Mouse (Mus musculus) midbrain, embryonic 12.5 days (tissue): ENCODE results near the gene Msln. TPM values are rescaled to one million over a fixed set of nuclear protein-coding genes. Genes with fewer than 3 reads are reported as not detected.
A peak's percentile ranks its signal among the peaks of the same experiment; 100 is the strongest.

Experiments used
- ATAC-seq: fragments of 200-750 bp; cut with Nextera tagmentation; 2 replicates; pipeline ENCODE4 v1.8.0; 2017; ENCODE audit warnings: low read depth, moderate TSS enrichment, moderate library complexity; ENCODE audit not compliant: low FRiP score
- H3K27ac ChIP-seq: fragments of 300-500 bp; sonication (generic); replicated peaks from 2 replicates; pipeline ENCODE4 v1.5.1; 2016; ENCODE audit warnings: mild to moderate bottlenecking
- H3K27me3 ChIP-seq: fragments of 300-500 bp; sonication (generic); 2 replicates; pipeline ENCODE4 v1.6.1; 2016; ENCODE audit warnings: mild to moderate bottlenecking
- H3K36me3 ChIP-seq: fragments of 300-500 bp; sonication (generic); 2 replicates; pipeline ENCODE4 v1.6.1; 2016
- H3K4me1 ChIP-seq: fragments of 300-500 bp; sonication (generic); 2 replicates; pipeline ENCODE4 v1.6.1; 2016
- H3K4me2 ChIP-seq: fragments of 300-500 bp; sonication (generic); replicated peaks from 2 replicates; pipeline ENCODE4 v1.6.1; 2016; ENCODE audit warnings: mild to moderate bottlenecking, moderate library complexity
- H3K4me3 ChIP-seq: fragments of 300-500 bp; sonication (generic); 2 replicates; pipeline ENCODE4 v1.5.1; 2016; ENCODE audit warnings: mild to moderate bottlenecking
- H3K9ac ChIP-seq: fragments of 300-500 bp; sonication (generic); replicated peaks from 2 replicates; pipeline ENCODE4 v1.6.1; 2016; ENCODE audit warnings: mild to moderate bottlenecking, moderate library complexity
- H3K9me3 ChIP-seq: fragments of 300-500 bp; sonication (generic); 2 replicates; pipeline ENCODE4 v1.6.1; 2016; ENCODE audit warnings: mild to moderate bottlenecking
- WGBS: fragments of 180-500 bp; shearing (Covaris S2); methylation state at CpG from one replicate; pipeline ENCODE4 v1.1.7; 2016; 5-methylcytosine and 5-hydroxymethylcytosine counted together
- microRNA-seq: library from miRNA; unstranded; fragments of <30 nt; microRNA quantifications from one replicate; pipeline ENCODE4, GENCODE M21; 2017
- polyA plus RNA-seq: library from polyadenylated mRNA; unstranded; fragments of >200 nt; fragmentation: Nextera tagmentation; extraction: Ambion mirVana; gene quantifications from 2 replicates; pipeline ENCODE4 v1.2.1, GENCODE M21; 2016

Msln gene
- polyA plus RNA-seq, 1 experiment from 2014 or later: 0.19 TPM

GRCm38 (mm10) chr17:25716711-25717637, 37.2 kb downstream of the Msln start, which contains the start of gene Gng13:
Gng13 (plus strand) TSS chr17:25717171.
- Histone ChIP-seq H3K4me2 (peak within 1 kb of the TSS; percentile 67), H3K27ac (no peak within 1 kb of the TSS)

GRCm38 (mm10) chr17:25716130-25716529, 38.0 kb downstream of the Msln start:
- Histone ChIP-seq H3K9me3 (no peaks in the 10 kb centered on the region), H3K4me1 (peaks cover 11% of the 10 kb centered on the region), H3K27me3 (peaks cover 39% of the 10 kb centered on the region), H3K9ac (no peak overlapping the region), H3K4me3 (no peak overlapping the region), H3K4me2 (no peak overlapping the region), H3K36me3 (peaks cover 19% of the 10 kb centered on the region), H3K27ac (no peak overlapping the region)
- ATAC-seq: no peak
- WGBS: 5% methylated on average over 6 of the region's 6 CpGs

More at GRCm38 (mm10) chr17:25716711-25717637, 37.2 kb downstream of the Msln start, which contains the start of gene Gng13:
- H3K27me3 ChIP-seq: peaks cover 39% of the 10 kb centered on the region
- H3K9me3 ChIP-seq: no peaks in the 10 kb centered on the region
- H3K36me3 ChIP-seq: peaks cover 23% of the 10 kb centered on the region
- H3K4me1 ChIP-seq: peaks cover 11% of the 10 kb centered on the region
- ATAC-seq: 0 out of 2 replicates have a peak, but pooled peaks have one; percentile 30
- peak within 1 kb of the TSS; percentile 41; the same call in 1 of the 2 replicates for H3K9ac ChIP-seq
- peak within 1 kb of the TSS; percentile 41 for H3K4me3 ChIP-seq
- 1% methylated on average over 45 of the region's 45 CpGs for WGBS

GRCm38 (mm10) chr17:25715627-25716026, 38.6 kb downstream of the Msln start:
- Histone ChIP-seq H3K27ac (no peak overlapping the region), H3K9me3 (no peaks in the 10 kb centered on the region), H3K36me3 (peaks cover 14% of the 10 kb centered on the region), H3K27me3 (peaks cover 39% of the 10 kb centered on the region), H3K4me3 (no peak overlapping the region), H3K9ac (no peak overlapping the region), H3K4me1 (peaks cover 11% of the 10 kb centered on the region), H3K4me2 (no peak overlapping the region)
- 57% methylated on average over 3 of the region's 3 CpGs for WGBS
- no peak for ATAC-seq

GRCm38 (mm10) chr17:25711136-25711535, 43.0 kb downstream of the Msln start:
- H3K9ac ChIP-seq: no peak overlapping the region
- ATAC-seq: no peak
- no peaks in the 10 kb centered on the region for H3K36me3 ChIP-seq
- H3K27me3 ChIP-seq: peaks cover 14% of the 10 kb centered on the region
- no peaks in the 10 kb centered on the region for H3K4me1 ChIP-seq
- H3K27ac ChIP-seq: no peak overlapping the region
- no peak overlapping the region for H3K4me3 ChIP-seq
- no peaks in the 10 kb centered on the region for H3K9me3 ChIP-seq
- WGBS: 84% methylated on average over 4 of the region's 4 CpGs
- no peak overlapping the region for H3K4me2 ChIP-seq

GRCm38 (mm10) chr17:25709994-25710393, 44.2 kb downstream of the Msln start:
- H3K9me3 ChIP-seq: no peaks in the 10 kb centered on the region
- H3K4me3 ChIP-seq: no peak overlapping the region
- 94% methylated on average over 2 of the region's 2 CpGs for WGBS
- H3K4me1 ChIP-seq: no peaks in the 10 kb centered on the region
- no peak overlapping the region for H3K27ac ChIP-seq
- no peaks in the 10 kb centered on the region for H3K36me3 ChIP-seq
- H3K9ac ChIP-seq: no peak overlapping the region
- no peak overlapping the region for H3K4me2 ChIP-seq
- no peak for ATAC-seq
- peaks cover 2% of the 10 kb centered on the region for H3K27me3 ChIP-seq

GRCm38 (mm10) chr17:25700863-25701496, 53.2 kb downstream of the Msln start:
- no peaks in the 10 kb centered on the region for H3K36me3 ChIP-seq
- ATAC-seq: no peak
- no peak overlapping the region for H3K27ac ChIP-seq
- H3K4me1 ChIP-seq: no peaks in the 10 kb centered on the region
- peaks cover 5% of the 10 kb centered on the region; the same call in 1 of the 2 replicates for H3K27me3 ChIP-seq
- H3K9me3 ChIP-seq: no peaks in the 10 kb centered on the region
- 58% methylated on average over 9 of the region's 9 CpGs for whole genome bisulfite sequencing
- no peak overlapping the region for H3K4me2 ChIP-seq
- no peak overlapping the region for H3K9ac ChIP-seq
- H3K4me3 ChIP-seq: no peak overlapping the region

Small RNAs within 50 kb of the gene (microRNA-seq; reads per million reads assigned to microRNA genes)
- gene Gm25083 (not detected), gene Mir6966 (not detected)

Other genes starting within 250 kb of the Msln start
- 3.2 and 4.7 TPM in 2 replicates for gene Sox8, start 183.7 kb downstream of the Msln start, polyA plus RNA-seq
- gene Lmf1, start 175.3 kb downstream of the Msln start, polyA plus RNA-seq: 20.5 and 21.5 TPM in 2 replicates
- gene Gng13, start 37.2 kb downstream of the Msln start, polyA plus RNA-seq: 0.85 and 1.5 TPM in 2 replicates
- 31.4 and 34.5 TPM in 2 replicates for gene Chtf18, start 27.0 kb downstream of the Msln start, polyA plus RNA-seq
- gene Rpusd1, start 26.7 kb downstream of the Msln start, polyA plus RNA-seq: 18.1 and 19.4 TPM in 2 replicates
- gene Mslnl, start 18.3 kb downstream of the Msln start, polyA plus RNA-seq: not detected in 2 replicates
- gene Narfl, start 19.4 kb upstream of the Msln start, polyA plus RNA-seq: 24.8 and 24.9 TPM in 2 replicates
- 114 and 116 TPM in 2 replicates for gene Haghl, start 31.3 kb upstream of the Msln start, polyA plus RNA-seq
- 0.40 and 0.68 TPM in 2 replicates for gene Ccdc78, start 32.2 kb upstream of the Msln start, polyA plus RNA-seq
- gene Fam173a, start 38.5 kb upstream of the Msln start, polyA plus RNA-seq: 81.8 and 86.1 TPM in 2 replicates
- gene AC134908.4, start 41.3 kb upstream of the Msln start, polyA plus RNA-seq: not detected in 2 replicates
- gene Metrn, start 42.8 kb upstream of the Msln start, polyA plus RNA-seq: 59.1 and 68.8 TPM in 2 replicates
- 24.8 and 29.4 TPM in 2 replicates for gene Fbxl16, start 54.7 kb upstream of the Msln start, polyA plus RNA-seq
- gene Wdr24, start 69.2 kb upstream of the Msln start, polyA plus RNA-seq: 28.3 and 28.5 TPM in 2 replicates
- gene Jmjd8, start 74.5 kb upstream of the Msln start, polyA plus RNA-seq: 70.7 and 71.1 TPM in 2 replicates
- 277 and 283 TPM in 2 replicates for gene Stub1, start 79.0 kb upstream of the Msln start, polyA plus RNA-seq
- gene Rhbdl1, start 82.9 kb upstream of the Msln start, polyA plus RNA-seq: 5.8 and 6.0 TPM in 2 replicates
- 2.5 and 3.7 TPM in 2 replicates for gene Gm20683, start 87.4 kb upstream of the Msln start, polyA plus RNA-seq
- gene Rhot2, start 90.5 kb upstream of the Msln start, polyA plus RNA-seq: 17.7 and 21.1 TPM in 2 replicates
- 38.1 and 38.5 TPM in 2 replicates for gene Wdr90, start 107.1 kb upstream of the Msln start, polyA plus RNA-seq
- gene Mcrip2, start 114.4 kb upstream of the Msln start, polyA plus RNA-seq: 6.8 and 8.5 TPM in 2 replicates
- gene Mettl26, start 120.7 kb upstream of the Msln start, polyA plus RNA-seq: 59.5 and 65.2 TPM in 2 replicates
- gene Wfikkn1, start 126.5 kb upstream of the Msln start, polyA plus RNA-seq: 0.52 and 0.60 TPM in 2 replicates
- gene Rab40c, start 165.3 kb upstream of the Msln start, polyA plus RNA-seq: 38.0 and 38.8 TPM in 2 replicates
- gene Pigq, start 190.6 kb upstream of the Msln start, polyA plus RNA-seq: 54.1 and 54.5 TPM in 2 replicates
- 0.26 and 0.61 TPM in 2 replicates for gene Nhlrc4, start 190.6 kb upstream of the Msln start, polyA plus RNA-seq
- 0.13 and 0.14 TPM in 2 replicates for gene A930017K11Rik, start 198.2 kb upstream of the Msln start, polyA plus RNA-seq
- 30.4 and 30.6 TPM in 2 replicates for gene Capn15, start 231.4 kb upstream of the Msln start, polyA plus RNA-seq